Mouse (Mus musculus) left cerebral cortex, adult 2 months (tissue): ENCODE results near the gene Adnp. TPM values are rescaled to one million over a fixed set of nuclear protein-coding genes. Genes with fewer than 3 reads are reported as not detected.
"Not testable (repeated sequence)": the region's sequence is repeated elsewhere in the genome, so short reads cannot be mapped to it uniquely, and the experiment has no call there.

Source experiments
- DNase-seq, 2 experiments: peaks; one replicate each; pipeline ENCODE4 v3.0.0; 2021 to 2022; ENCODE audit warnings: low spot score in 2 of 2, mixed read lengths in 1 of 2; ENCODE audit errors: extremely low spot score in 1 of 2
- H3K27ac ChIP-seq: fragments of 200-600 bp; 2 replicates; pipeline ENCODE4 v1.8.1; 2022
- H3K4me3 ChIP-seq: fragments of 200-600 bp; 2 replicates; pipeline ENCODE4 v1.8.1; 2022
- CTCF ChIP-seq: fragments of 200-600 bp; IDR thresholded peaks from 2 replicates; pipeline ENCODE4 v1.8.1; 2022; ENCODE audit warnings: antibody characterized with exemption, mild to moderate bottlenecking, moderate library complexity
- intact Hi-C: fragments of 180-260 bp; cut with DNase I; formaldehyde crosslinking; loops from one replicate; pipeline ENCODE4 v1.15.1; 2025
- total RNA-seq, 2 experiments: library from RNA; stranded (reverse); gene quantifications; 2 replicates each; pipeline ENCODE4 v1.2.3; 2021

The Adnp gene
- total RNA-seq, 2 experiments from 2014 or later, result 84.0 to 91.6 TPM

DNA sequence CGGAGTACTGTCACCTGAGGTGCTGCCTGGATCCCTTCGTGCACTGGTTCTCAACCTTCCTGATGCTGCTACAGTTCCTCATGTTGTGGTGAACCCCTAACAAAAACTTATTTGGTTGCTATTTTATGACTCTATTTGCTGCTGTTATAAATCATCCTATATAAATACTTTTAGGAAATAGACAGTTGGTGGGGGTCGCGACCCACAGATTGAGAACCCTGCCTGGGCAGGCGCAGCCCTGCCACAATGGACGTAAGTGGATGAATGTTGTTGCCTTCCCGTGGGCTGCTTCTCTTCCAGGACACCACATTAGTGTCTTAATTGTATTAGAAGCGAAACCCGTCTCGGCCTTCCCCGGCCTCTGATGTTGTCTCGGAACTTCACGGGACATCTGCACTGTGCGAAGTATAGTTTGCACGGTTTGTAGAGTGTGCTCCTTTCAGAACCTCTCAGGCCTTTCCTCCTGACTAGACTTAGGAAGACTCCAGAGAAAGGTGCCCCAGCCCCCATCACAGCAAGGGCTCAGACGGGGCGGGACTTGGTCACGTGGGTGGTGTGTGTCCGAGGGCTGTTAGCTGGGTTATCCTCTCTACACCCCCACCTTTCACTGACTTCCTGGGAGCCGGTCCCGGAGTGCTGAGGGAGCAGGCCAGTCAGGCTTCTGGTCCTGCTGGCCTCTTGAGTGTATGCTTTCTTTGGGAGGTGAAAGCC is 40.0 kb downstream of the Adnp start:
- DNase-seq, result no peak
- intact Hi-C loops, result no loop called here
- no peak overlapping the region for H3K27ac ChIP-seq
- TF ChIP-seq CTCF, result no peak
- no peak overlapping the region for H3K4me3 ChIP-seq

GRCm38 (mm10) chr2:168161978-168162377 is 44.9 kb downstream of the Adnp start:
- Histone ChIP-seq H3K4me3 (no peak overlapping the region), H3K27ac (no peak overlapping the region)
- no peak for DNase-seq
- intact Hi-C loops, result no loop called here
- no peak for TF ChIP-seq CTCF

DNA sequence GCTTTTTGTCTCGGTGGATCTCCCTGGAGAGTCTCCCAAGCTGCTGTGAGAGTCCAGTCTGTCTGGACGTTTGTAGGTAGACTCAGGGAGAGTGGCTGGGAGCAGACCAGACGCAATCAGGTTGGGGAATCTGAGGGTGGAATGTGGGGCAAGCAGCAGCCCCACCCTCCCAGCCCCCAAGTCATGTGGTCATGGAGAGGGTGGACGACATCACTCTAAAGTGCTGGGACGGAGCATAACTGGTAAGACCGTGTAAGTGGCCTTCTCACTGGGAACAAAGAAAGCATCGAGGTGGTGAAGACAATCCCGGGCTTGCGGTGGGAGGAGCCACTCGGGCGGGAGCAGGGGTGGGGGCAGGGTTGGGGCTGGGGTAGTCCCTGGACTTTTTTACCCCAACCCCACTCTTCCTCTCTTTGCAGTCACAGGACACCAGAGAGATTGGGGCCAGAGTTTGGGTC is 45.4 kb downstream of the Adnp start:
- intact Hi-C loops, result no loop called here
- DNase-seq, result no peak
- no peak overlapping the region for H3K27ac ChIP-seq
- no peak overlapping the region for H3K4me3 ChIP-seq
- no peak for TF ChIP-seq CTCF

- Histone ChIP-seq H3K27ac (no peak overlapping the region), H3K4me3 (no peak overlapping the region)
- no peak for TF ChIP-seq CTCF
- DNase-seq, result no peak
- intact Hi-C loops, result no loop called here
These were observed 46.5 kb downstream of the Adnp start for GRCm38 (mm10) chr2:168160370-168160930.

DNA sequence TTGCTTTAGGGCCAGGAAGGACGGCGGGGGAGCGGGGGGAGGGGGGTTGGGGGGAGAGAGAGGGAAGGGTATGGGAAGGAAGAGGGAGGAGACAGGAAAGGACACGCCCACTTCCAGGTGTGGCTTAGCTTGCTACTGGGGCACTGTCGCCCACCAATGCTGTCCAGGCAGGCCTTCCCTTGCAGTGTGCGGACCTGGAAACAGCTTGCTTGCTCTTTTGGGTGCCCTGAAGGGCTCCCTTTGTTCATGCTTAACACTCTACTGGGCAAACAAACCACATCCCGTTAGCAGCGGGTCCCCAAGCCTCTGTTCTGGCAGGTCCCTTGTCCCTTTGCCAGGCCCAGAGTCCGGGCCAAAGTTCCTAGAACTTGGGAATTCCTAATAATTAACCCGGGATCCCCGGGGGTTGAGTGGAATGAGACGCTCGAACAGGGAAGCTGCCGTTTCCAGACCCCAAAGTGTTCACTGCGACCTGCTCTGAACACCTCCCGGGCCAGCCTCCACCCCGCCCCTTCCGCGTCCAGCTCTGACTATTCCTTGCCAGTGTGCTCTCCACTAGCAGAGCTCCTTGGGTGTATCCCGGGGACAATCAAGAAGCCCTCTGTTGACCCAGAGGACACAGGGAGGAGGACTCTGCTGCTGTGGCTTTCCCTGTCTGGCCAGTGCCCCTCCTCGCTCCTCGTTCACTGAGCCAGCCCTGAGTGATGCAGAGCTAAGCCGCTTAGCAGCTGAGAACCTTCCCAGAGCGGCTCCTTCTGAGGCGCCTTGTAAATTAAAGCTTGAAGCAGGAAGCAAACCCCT is 47.8 kb downstream of the Adnp start:
- intact Hi-C loops, result no loop called here
- H3K4me3 ChIP-seq, result no peak overlapping the region

GRCm38 (mm10) chr2:168157974-168158373 is 48.9 kb downstream of the Adnp start:
- H3K4me3 ChIP-seq, H3K27ac ChIP-seq, DNase-seq, intact Hi-C loops: not testable (repeated sequence)

More for the DNA sequence above, 47.8 kb downstream of the Adnp start:
- TF ChIP-seq CTCF, result no peak
- no peak overlapping the region for H3K27ac ChIP-seq
- DNase-seq, result no peak

DNA sequence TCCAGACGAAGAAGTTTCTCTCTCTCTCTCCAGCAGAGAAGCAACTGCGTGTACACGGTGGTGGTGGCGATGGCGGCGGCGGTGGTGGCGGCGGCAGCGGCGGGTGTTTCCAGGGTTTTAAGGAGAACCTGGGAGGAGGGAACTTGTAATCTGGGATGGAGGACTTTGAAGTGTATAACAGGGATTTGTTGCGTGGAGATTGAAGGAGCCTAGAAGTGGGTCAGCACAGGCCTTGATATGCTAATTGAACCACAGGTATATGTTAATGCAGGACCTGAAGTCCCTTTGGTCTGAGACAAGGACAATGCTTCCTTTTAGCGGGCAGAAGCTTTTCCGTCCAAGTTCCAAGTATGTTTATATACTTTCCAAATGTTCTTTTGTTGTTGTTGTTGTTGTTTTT is 50.6 kb downstream of the Adnp start:
- Histone ChIP-seq H3K4me3 (no peak overlapping the region), H3K27ac (no peak overlapping the region)
- no peak for DNase-seq
- intact Hi-C loops, result no loop called here
- no peak for TF ChIP-seq CTCF

GRCm38 (mm10) chr2:168155666-168156065 is 51.2 kb downstream of the Adnp start:
- intact Hi-C loops, result no loop called here
- DNase-seq, result no peak
- Histone ChIP-seq H3K4me3 (no peak overlapping the region), H3K27ac (no peak overlapping the region)
- no peak for TF ChIP-seq CTCF

DNA sequence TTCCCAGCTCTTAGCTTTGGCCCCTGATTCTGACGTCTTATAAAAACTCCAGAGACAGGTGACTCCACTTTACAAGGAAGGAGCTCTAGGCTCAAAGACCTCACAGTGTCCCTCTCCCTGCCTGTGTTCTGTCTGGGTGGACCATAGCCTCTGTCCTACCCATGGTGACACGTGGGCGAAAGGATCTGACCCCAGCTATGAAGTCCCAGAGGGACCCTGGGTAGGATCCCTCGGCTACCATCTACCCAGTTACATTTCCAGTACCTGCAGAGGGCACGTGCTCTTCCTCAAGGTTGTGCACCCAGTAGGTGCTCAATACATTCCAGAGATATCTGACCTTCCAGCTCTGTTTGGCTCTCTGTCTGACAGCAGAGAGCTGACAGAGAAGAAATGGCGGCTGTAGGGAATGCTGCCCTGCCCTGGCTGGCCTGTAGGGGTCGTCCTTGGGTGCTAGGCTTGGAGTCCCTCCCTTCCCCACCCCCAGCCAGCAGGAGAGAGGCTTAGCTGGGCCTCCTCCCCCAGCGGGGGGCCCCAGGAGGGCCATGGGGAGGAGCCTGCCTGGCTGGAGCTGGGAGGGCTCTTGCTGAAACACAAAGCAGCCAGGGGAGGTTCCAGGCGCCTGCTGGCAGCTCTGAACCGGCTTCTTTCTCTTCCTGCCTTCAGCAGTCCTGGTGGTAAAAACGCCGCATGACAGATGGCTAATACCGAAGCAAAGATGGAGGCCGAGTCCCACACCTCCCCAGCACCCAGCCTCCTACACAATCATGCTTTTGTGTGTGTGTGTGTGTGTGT is 52.6 kb downstream of the Adnp start:
- Histone ChIP-seq H3K4me3 (no peak overlapping the region), H3K27ac (no peak overlapping the region)
- TF ChIP-seq CTCF, result peak; percentile 54
- intact Hi-C loops, result no loop called here
- DNase-seq, result peak; percentile 31 to 52

DNA sequence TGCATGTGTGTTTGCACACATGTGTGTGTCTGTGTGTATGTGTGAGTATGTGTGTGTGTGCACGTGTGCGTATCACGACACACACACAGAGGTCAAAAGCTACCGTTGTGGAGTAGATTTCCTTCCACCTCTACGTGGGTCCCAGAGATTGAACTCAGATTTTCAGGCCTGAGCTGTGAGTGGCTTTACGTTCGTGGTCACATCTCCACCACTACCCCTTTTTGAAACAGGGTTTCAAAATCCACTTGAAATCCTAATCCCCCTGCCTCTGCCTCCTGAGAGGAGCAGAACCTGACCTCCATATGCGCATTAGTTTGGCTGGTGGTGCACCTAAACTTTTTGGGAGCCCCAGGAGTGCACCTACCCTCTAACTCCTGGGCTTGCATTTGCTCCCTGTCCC is 57.7 kb downstream of the Adnp start:
- no peak for DNase-seq
- Histone ChIP-seq H3K27ac (no peak overlapping the region), H3K4me3 (no peak overlapping the region)
- no peak for TF ChIP-seq CTCF
- intact Hi-C loops, result no loop called here

DNA sequence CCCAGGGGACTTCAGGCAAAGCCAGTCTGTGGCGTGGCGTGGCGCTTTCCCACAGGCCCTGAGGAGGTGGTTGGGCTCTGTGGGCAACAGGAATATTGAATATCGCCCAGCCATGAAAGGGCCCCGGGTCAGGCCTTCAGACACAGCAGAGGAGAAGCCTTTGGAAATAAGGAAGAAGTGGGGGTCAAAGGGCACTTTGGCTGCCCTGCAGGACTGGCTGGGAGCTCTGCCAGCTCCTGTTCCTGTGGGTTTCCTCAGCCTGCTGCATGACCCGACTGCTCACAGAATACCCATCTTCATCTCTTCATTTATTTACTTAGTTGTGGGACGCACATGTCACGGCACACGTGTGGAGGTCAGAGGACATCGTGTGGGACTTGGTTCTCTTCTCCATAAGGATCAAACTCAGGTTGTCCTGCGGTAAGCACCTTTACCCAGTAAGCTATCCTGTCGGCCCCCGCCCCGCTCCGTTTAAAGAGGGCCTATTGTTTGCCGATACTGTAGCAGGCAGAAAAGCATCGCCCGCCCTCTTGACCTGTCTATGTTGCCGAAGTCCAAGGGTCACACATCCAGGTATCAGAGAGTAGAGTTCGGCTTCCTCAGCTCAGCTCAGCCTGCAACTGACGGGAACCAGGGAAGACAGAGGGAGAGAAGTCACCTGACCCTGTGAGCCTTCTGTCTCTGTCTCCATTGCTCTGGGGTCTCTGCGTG is 59.0 kb downstream of the Adnp start:
- DNase-seq, result no peak
- no peak for TF ChIP-seq CTCF
- intact Hi-C loops, result no loop called here
- Histone ChIP-seq H3K27ac (no peak overlapping the region), H3K4me3 (no peak overlapping the region)
